Mouse (Mus musculus) bone marrow, adult 2 months (tissue): ENCODE measurements around the gene Ptpn5. TPM values are rescaled to one million over a fixed set of nuclear protein-coding genes. Genes with fewer than 3 reads are reported as not detected.
A peak's percentile ranks its signal among the peaks of the same experiment; 100 is the strongest.

Source experiments
- H3K27ac ChIP-seq: fragments of 200-500 bp; 2 replicates; pipeline ENCODE4 v1.5.1; 2012; ENCODE audit warnings: low read depth, mild to moderate bottlenecking, control low read depth, inconsistent platforms, low read length; ENCODE audit not compliant: control insufficient read depth, poor library complexity, insufficient read depth
- H3K4me1 ChIP-seq: fragments of 200-500 bp; 2 replicates; pipeline ENCODE4 v1.6.1; 2011; ENCODE audit warnings: low read length; ENCODE audit not compliant: control insufficient read depth, insufficient read depth
- H3K4me3 ChIP-seq: fragments of 200-500 bp; replicated peaks from 2 replicates; pipeline ENCODE3; 2011; ENCODE audit warnings: mild to moderate bottlenecking, low read depth, low read length, control low read depth; ENCODE audit not compliant: control insufficient read depth
- CTCF ChIP-seq: fragments of 200-500 bp; IDR thresholded peaks from 2 replicates; pipeline ENCODE4 v1.5.1; 2011; ENCODE audit warnings: low read length, control low read depth; ENCODE audit not compliant: control insufficient read depth, insufficient read depth
- POLR2A ChIP-seq: fragments of 200-500 bp; IDR thresholded peaks from 2 replicates; pipeline ENCODE4 v1.6.1; 2011; ENCODE audit warnings: low read depth, mild to moderate bottlenecking, control low read depth, low read length, borderline replicate concordance; ENCODE audit not compliant: control insufficient read depth
- WGBS: fragments of 180-500 bp; shearing (Covaris S2); methylation state at CpG from one replicate; pipeline ENCODE4 v1.1.7; 2018; 5-methylcytosine and 5-hydroxymethylcytosine counted together
- polyA plus RNA-seq: library from polyadenylated mRNA; stranded (reverse); fragments of >200 nt; gene quantifications from 2 replicates; pipeline ENCODE4 v1.2.4, GENCODE M21; 2011; ENCODE audit warnings: low replicate concordance; ENCODE audit not compliant: missing spikeins, insufficient read depth, insufficient read length

Ptpn5 gene
- polyA plus RNA-seq, 1 experiment, result not detected

- TF ChIP-seq POLR2A (peak; percentile 89), CTCF (no peak)
- Histone ChIP-seq H3K4me1 (no peaks in the 10 kb centered on the region; the same call in none of the 2 replicates), H3K4me3 (peak within 1 kb of the TSS; percentile 84), H3K27ac (peak within 1 kb of the TSS; percentile 74)
- WGBS, result 0% methylated on average over 33 of the region's 33 CpGs
Measured at GRCm38 (mm10) chr7:47050366-47050765, 83.1 kb downstream of the Ptpn5 start, which contains the start of gene Tmem86a. Tmem86a (plus strand) TSS chr7:47050601.

GRCm38 (mm10) chr7:47042823-47043490, 90.5 kb downstream of the Ptpn5 start:
- H3K27ac ChIP-seq, result no peak overlapping the region

GRCm38 (mm10) chr7:47042121-47042520, 91.4 kb downstream of the Ptpn5 start:
- H3K4me1 ChIP-seq, result no peaks in the 10 kb centered on the region
- 83% methylated on average over 4 of the region's 4 CpGs for WGBS
- H3K27ac ChIP-seq, result no peak overlapping the region
- no peak for TF ChIP-seq CTCF
- no peak overlapping the region for H3K4me3 ChIP-seq

More at GRCm38 (mm10) chr7:47042823-47043490, 90.5 kb downstream of the Ptpn5 start:
- TF ChIP-seq CTCF (no peak), POLR2A (no peak)
- H3K4me1 ChIP-seq, result no peaks in the 10 kb centered on the region
- H3K4me3 ChIP-seq, result no peak overlapping the region
- WGBS, result 68% methylated on average over 6 of the region's 6 CpGs

- Histone ChIP-seq H3K27ac (no peak overlapping the region), H3K4me1 (no peaks in the 10 kb centered on the region), H3K4me3 (no peak overlapping the region)
- TF ChIP-seq CTCF, result no peak
- TF ChIP-seq POLR2A, result no peak
- 58% methylated on average over 3 of the region's 3 CpGs for WGBS
Measured at GRCm38 (mm10) chr7:47041706-47042105, 91.8 kb downstream of the Ptpn5 start.

GRCm38 (mm10) chr7:47035426-47035825, 98.1 kb downstream of the Ptpn5 start:
- H3K4me1 ChIP-seq, result no peaks in the 10 kb centered on the region; the same call in 1 of the 2 replicates
- TF ChIP-seq POLR2A (no peak), CTCF (no peak)
- 61% methylated on average over 8 of the region's 8 CpGs for WGBS
- H3K4me3 ChIP-seq, result no peak overlapping the region
- no peak overlapping the region for H3K27ac ChIP-seq

- H3K27ac ChIP-seq, result no peak overlapping the region
- H3K4me1 ChIP-seq, result no peaks in the 10 kb centered on the region; the same call in 1 of the 2 replicates
- no peak overlapping the region for H3K4me3 ChIP-seq
- TF ChIP-seq CTCF (no peak), POLR2A (no peak)
- WGBS, result 52% methylated on average over 4 of the region's 4 CpGs
Measured at GRCm38 (mm10) chr7:47034785-47035384, 98.6 kb downstream of the Ptpn5 start.

GRCm38 (mm10) chr7:47031371-47031770, 102.1 kb downstream of the Ptpn5 start:
- H3K4me1 ChIP-seq, result no peaks in the 10 kb centered on the region; the same call in none of the 2 replicates
- 28% methylated on average over 4 of the region's 4 CpGs for WGBS
- no peak overlapping the region for H3K27ac ChIP-seq
- TF ChIP-seq POLR2A (no peak), CTCF (no peak)
- no peak overlapping the region for H3K4me3 ChIP-seq

- TF ChIP-seq POLR2A (no peak), CTCF (no peak)
- Histone ChIP-seq H3K4me3 (no peak overlapping the region), H3K27ac (no peak overlapping the region), H3K4me1 (no peaks in the 10 kb centered on the region; the same call in none of the 2 replicates)
- WGBS, result 56% methylated on average over 9 of the region's 9 CpGs
Measured at GRCm38 (mm10) chr7:47030517-47031193, 102.8 kb downstream of the Ptpn5 start.

Other genes with a start within 250 kb of the Ptpn5 start
- gene Tsg101, start 213.7 kb downstream of the Ptpn5 start, polyA plus RNA-seq, result 36.9 and 46.6 TPM in 2 replicates
- gene Uevld, start 175.2 kb downstream of the Ptpn5 start, polyA plus RNA-seq, result 3.7 and 3.9 TPM in 2 replicates
- not detected in 2 replicates for gene Gm9999, start 150.1 kb downstream of the Ptpn5 start, polyA plus RNA-seq
- gene Spty2d1, start 125.3 kb downstream of the Ptpn5 start, polyA plus RNA-seq, result 6.9 and 12.9 TPM in 2 replicates
- 7.4 and 12.4 TPM in 2 replicates for gene Tmem86a, start 83.1 kb downstream of the Ptpn5 start, polyA plus RNA-seq
- not detected in 2 replicates for gene Mrgpra6, start 71.2 kb upstream of the Ptpn5 start, polyA plus RNA-seq
- gene Mrgpra9, start 119.2 kb upstream of the Ptpn5 start, polyA plus RNA-seq, result not detected in 2 replicates
- gene Mrgpra1, start 220.6 kb upstream of the Ptpn5 start, polyA plus RNA-seq, result not detected in 2 replicates